Mouse (Mus musculus): ENCODE measurements around the gene Gm15013.

DNA sequence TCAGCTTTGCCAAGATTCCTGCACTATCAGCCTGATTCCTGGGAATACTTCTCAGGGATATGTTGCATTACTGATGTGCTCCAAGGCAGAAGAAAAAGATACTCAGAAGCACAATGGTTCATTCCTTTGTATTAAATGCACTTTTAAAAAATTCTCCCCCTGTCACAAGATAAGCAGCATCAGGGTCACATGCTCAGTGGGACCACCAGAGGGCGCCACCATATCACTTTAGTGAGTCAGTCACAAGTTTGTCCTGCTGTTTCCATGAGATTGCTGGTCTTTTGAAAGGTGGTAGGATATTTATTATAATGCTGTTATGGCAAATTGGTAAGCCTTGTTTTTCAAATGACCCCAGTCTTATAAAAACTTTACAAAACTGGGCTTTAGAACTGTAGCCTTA, 37.6 kb upstream of the Gm15013 start:
- no peak for TF ChIP-seq POLR2A (IDR thresholded peaks at IDR 0.05; ENCODE audit: borderline replicate concordance, low read depth, low read length)
- TF ChIP-seq CTCF (IDR thresholded peaks at IDR 0.05; ENCODE audit: low read depth, low read length): no peak

Data from bone marrow macrophage, adult 2 months (primary cell).